Mouse (Mus musculus): ENCODE results near the gene Cd300e. TPM values are rescaled to one million over a fixed set of nuclear protein-coding genes. Genes with fewer than 3 reads are reported as not detected.

The Cd300e gene
- 0.21 and 0.31 TPM in 2 replicates for polyA plus RNA-seq (2015; fragmentation: Nextera tagmentation; extraction: Ambion mirVana)

DNA sequence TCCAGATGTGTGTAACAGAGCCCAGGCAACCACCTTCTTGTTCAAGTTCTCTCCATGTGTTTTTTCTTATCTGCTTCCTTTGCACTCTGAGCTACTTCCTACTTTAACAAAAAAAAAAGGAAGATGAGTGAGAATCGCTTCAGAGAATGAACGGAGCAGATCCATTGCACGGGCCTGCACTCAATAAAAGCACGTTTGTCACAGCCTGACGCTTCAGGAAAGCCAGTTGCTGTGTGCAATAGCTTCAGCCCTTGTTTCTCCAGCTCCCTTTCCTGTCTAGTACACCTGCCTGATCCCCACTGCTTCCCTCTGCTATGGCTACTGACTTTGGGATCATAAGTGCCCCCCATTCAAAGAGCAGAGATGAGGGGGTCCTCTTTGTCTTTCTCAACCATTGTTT, at the start of gene Cd300e:
Cd300e (minus strand) TSS at position 101 of the 400 bp plus-strand sequence.
- Histone ChIP-seq H3K4me1 (ENCODE audit: insufficient read depth, low read depth, low read length) (no peaks in the 10 kb centered on the region), H3K27me3 (replicated peaks; ENCODE audit: insufficient read depth, low read length) (no peaks in the 10 kb centered on the region), H3K9me3 (ENCODE audit: low read length) (no peaks in the 10 kb centered on the region), H3K27ac (ENCODE audit: low read length) (no peak within 1 kb of the TSS), H3K36me3 (ENCODE audit: insufficient read depth, low read length) (no peaks in the 10 kb centered on the region), H3K9ac (replicated peaks; ENCODE audit: low read depth) (no peak within 1 kb of the TSS), H3K4me2 (replicated peaks; ENCODE audit: low read depth, low read length) (no peak within 1 kb of the TSS), H3K4me3 (ENCODE audit: low read depth, low read length) (no peak within 1 kb of the TSS)
- ATAC-seq (no peak), DNase-seq (ENCODE audit: low spot score) (no peak)
- 24% methylated on average over 5 of the region's 5 CpGs for WGBS
- TF ChIP-seq CTCF (IDR thresholded peaks at IDR 0.05) (no peak), EP300 (IDR thresholded peaks at IDR 0.05) (no peak)

DNA sequence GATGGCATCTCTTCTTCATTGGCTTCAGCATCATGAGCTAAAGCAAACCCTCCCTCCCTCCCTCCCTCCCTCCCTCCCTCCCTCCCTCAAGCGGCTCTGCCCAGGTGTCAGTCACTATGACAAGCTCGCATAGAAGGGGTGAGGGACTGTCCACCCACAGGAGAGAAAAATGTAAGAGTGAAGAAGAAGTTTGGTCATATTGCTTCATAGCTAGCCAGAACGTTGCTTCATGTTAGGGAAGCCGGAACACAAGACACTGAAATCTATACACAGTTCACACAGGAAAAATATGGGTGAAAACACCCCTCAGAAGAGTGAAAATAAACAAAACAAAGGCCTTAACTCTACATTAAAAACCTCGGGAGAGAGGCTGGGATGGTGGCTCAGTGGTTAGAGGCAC, 48.3 kb upstream of the Cd300e start:
- ATAC-seq (no peak), DNase-seq (ENCODE audit: low spot score) (peak; percentile 23)
- Histone ChIP-seq H3K4me1 (ENCODE audit: insufficient read depth, low read depth, low read length) (no peaks in the 10 kb centered on the region), H3K9me3 (ENCODE audit: low read length) (no peaks in the 10 kb centered on the region), H3K9ac (replicated peaks; ENCODE audit: low read depth) (no peak overlapping the region), H3K27ac (ENCODE audit: low read length) (no peak overlapping the region), H3K27me3 (replicated peaks; ENCODE audit: insufficient read depth, low read length) (no peaks in the 10 kb centered on the region), H3K36me3 (ENCODE audit: insufficient read depth, low read length) (no peaks in the 10 kb centered on the region), H3K4me2 (replicated peaks; ENCODE audit: low read depth, low read length) (no peak overlapping the region), H3K4me3 (ENCODE audit: low read depth, low read length) (no peak overlapping the region)
- TF ChIP-seq CTCF (IDR thresholded peaks at IDR 0.05), result no peak
- no peak for TF ChIP-seq EP300 (IDR thresholded peaks at IDR 0.05)
- 55% methylated on average over 5 of the region's 5 CpGs for WGBS

DNA sequence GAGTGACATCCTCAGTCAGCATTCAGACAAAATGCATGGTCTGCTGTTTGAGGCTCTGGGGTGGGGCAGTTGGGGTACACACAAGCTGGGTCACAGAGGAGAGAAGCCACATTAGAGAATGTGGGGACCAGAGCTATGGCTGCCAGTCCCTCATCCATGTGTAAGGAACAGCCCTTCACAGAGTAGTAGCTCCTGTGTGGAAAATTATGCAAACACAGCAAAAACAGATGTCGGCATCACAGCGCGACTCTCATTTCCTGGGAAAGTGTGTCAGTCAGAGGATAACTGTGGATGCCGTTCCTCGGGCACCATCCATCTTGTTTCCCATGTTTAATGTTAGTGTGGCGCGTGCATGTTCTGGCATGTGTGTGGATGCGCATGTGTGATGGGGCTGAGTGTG, 46.2 kb upstream of the Cd300e start:
- Histone ChIP-seq H3K36me3 (ENCODE audit: insufficient read depth, low read length) (no peaks in the 10 kb centered on the region), H3K9me3 (ENCODE audit: low read length) (no peaks in the 10 kb centered on the region), H3K4me3 (ENCODE audit: low read depth, low read length) (no peak overlapping the region), H3K27me3 (replicated peaks; ENCODE audit: insufficient read depth, low read length) (no peaks in the 10 kb centered on the region), H3K4me2 (replicated peaks; ENCODE audit: low read depth, low read length) (no peak overlapping the region), H3K4me1 (ENCODE audit: insufficient read depth, low read depth, low read length) (no peaks in the 10 kb centered on the region), H3K27ac (ENCODE audit: low read length) (no peak overlapping the region), H3K9ac (replicated peaks; ENCODE audit: low read depth) (no peak overlapping the region)
- TF ChIP-seq CTCF (IDR thresholded peaks at IDR 0.05) (no peak), EP300 (IDR thresholded peaks at IDR 0.05) (no peak)
- WGBS, result 82% methylated on average over 8 of the region's 8 CpGs
- no peak for DNase-seq (ENCODE audit: low spot score)
- ATAC-seq, result no peak

DNA sequence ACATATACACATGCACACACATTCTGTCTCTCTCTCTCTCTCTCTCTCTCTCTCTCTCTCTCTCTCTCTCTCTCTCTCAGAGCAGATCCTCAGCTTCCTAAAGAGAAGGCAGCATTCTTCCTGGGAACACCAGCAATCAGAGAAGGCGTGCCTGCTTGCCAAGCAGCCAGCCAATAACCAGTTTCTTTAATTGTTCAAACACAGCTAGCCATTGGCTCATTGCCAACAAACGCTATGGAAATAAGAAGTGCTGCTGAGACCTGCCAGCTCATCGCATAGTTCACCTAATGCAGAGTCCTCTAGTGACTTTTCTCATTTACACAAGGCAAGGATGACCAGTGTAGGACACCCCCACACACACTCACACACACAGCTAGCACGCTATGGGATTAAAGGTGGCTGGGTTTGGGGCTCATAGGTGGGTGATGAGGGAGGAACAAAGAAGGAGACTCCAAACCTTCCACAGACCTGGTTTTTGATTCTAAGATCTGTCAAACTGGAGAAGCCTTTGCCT, 45.5 kb upstream of the Cd300e start:
- Histone ChIP-seq H3K9me3 (ENCODE audit: low read length) (no peaks in the 10 kb centered on the region), H3K4me2 (replicated peaks; ENCODE audit: low read depth, low read length) (no peak overlapping the region), H3K36me3 (ENCODE audit: insufficient read depth, low read length) (no peaks in the 10 kb centered on the region), H3K9ac (replicated peaks; ENCODE audit: low read depth) (no peak overlapping the region), H3K27me3 (replicated peaks; ENCODE audit: insufficient read depth, low read length) (no peaks in the 10 kb centered on the region), H3K27ac (ENCODE audit: low read length) (no peak overlapping the region), H3K4me3 (ENCODE audit: low read depth, low read length) (no peak overlapping the region), H3K4me1 (ENCODE audit: insufficient read depth, low read depth, low read length) (no peaks in the 10 kb centered on the region)
- WGBS, result 17% methylated on average over 4 of the region's 4 CpGs
- DNase-seq (ENCODE audit: low spot score) (peak; percentile 28), ATAC-seq (no peak)
- TF ChIP-seq CTCF (IDR thresholded peaks at IDR 0.05) (no peak), EP300 (IDR thresholded peaks at IDR 0.05) (no peak)

DNA sequence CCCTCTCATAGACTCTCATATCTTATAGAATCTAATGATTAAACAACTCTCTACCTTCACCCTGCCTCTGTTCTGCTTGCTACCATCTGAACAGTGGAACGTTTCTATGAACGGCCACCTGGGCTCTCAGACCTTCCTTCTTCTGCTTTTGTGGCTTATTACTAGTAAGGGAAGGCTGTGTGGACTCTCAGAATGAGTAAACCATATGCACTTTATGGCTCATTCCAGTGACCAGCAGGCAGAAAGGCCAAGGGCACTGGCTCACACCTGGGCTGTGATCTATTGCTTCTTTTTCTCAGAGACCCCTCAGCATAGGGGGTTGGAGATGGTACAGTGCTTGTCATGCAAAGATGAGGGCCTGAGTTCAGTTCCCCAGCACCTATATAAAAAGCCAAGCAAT, 44.7 kb upstream of the Cd300e start:
- no peak overlapping the region for H3K9ac ChIP-seq (replicated peaks; ENCODE audit: low read depth)
- ATAC-seq, result no peak
- no peaks in the 10 kb centered on the region for H3K4me1 ChIP-seq (ENCODE audit: insufficient read depth, low read depth, low read length)
- no peak overlapping the region for H3K4me3 ChIP-seq (ENCODE audit: low read depth, low read length)
- no peak overlapping the region for H3K4me2 ChIP-seq (replicated peaks; ENCODE audit: low read depth, low read length)
- WGBS, result 72% methylated on average over 2 of the region's 2 CpGs
- no peak for DNase-seq (ENCODE audit: low spot score)
- H3K36me3 ChIP-seq (ENCODE audit: insufficient read depth, low read length), result no peaks in the 10 kb centered on the region
- TF ChIP-seq EP300 (IDR thresholded peaks at IDR 0.05) (no peak), CTCF (IDR thresholded peaks at IDR 0.05) (no peak)
- H3K27ac ChIP-seq (ENCODE audit: low read length), result no peak overlapping the region
- no peaks in the 10 kb centered on the region for H3K9me3 ChIP-seq (ENCODE audit: low read length)
- H3K27me3 ChIP-seq (replicated peaks; ENCODE audit: insufficient read depth, low read length), result no peaks in the 10 kb centered on the region

DNA sequence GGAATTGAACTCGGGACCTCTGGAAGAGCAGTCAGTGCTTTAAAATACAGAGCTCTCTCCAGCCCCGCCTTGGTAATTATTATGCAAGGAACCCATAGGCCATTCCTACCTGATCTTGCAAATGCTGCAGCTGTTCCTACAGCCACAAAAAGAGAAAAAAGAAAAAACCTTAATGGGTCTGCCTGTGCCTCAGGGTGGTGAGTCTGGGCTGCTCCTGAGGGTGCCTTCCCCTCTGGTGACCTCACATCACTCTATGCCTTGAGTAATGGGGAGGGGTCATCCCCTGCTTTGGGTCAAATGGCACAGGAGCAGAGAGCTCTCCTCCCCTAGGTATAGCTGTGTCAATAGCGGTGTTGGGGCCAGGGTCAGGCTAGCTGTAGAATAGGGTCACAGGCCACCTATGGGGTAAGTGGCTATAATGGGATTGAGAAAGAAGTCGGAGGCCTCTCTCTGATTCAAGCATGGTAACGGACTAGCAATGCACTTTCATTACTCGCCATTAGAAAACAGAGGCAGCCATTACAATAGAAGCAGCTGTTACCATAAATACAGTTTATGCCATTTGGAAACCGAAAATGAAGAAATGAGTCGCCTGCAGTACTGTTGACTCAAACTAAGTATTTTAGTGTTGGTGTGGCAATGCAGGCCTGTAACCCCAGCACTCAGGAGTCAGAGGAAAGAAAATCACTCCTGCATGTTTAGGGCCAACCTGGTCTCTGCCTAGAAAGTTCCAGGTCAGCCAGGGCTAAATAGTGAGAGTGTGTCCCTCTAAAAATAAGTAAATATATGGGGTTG, 43.0 kb upstream of the Cd300e start:
- no peak for ATAC-seq
- H3K4me2 ChIP-seq (replicated peaks; ENCODE audit: low read depth, low read length), result no peak overlapping the region
- DNase-seq (ENCODE audit: low spot score), result no peak
- no peaks in the 10 kb centered on the region for H3K9me3 ChIP-seq (ENCODE audit: low read length)
- H3K36me3 ChIP-seq (ENCODE audit: insufficient read depth, low read length), result no peaks in the 10 kb centered on the region
- 68% methylated on average over 8 of the region's 8 CpGs for WGBS
- no peak overlapping the region for H3K27ac ChIP-seq (ENCODE audit: low read length)
- no peak overlapping the region for H3K4me3 ChIP-seq (ENCODE audit: low read depth, low read length)
- no peak overlapping the region for H3K9ac ChIP-seq (replicated peaks; ENCODE audit: low read depth)
- TF ChIP-seq CTCF (IDR thresholded peaks at IDR 0.05), result no peak
- no peak for TF ChIP-seq EP300 (IDR thresholded peaks at IDR 0.05)
- H3K27me3 ChIP-seq (replicated peaks; ENCODE audit: insufficient read depth, low read length), result no peaks in the 10 kb centered on the region
- H3K4me1 ChIP-seq (ENCODE audit: insufficient read depth, low read depth, low read length), result no peaks in the 10 kb centered on the region
